Mouse (Mus musculus) spleen, adult 2 months (tissue): ENCODE results near the gene Igtp. TPM values are rescaled to one million over a fixed set of nuclear protein-coding genes. Genes with fewer than 3 reads are reported as not detected.

Experiments used
- DNase-seq, 2 experiments: peaks; one replicate each; pipeline versions ENCODE4 v3.0.0 to v3.0.0-alpha.2; 2012 to 2021; ENCODE audit warnings: low spot score in 2 of 2, low read depth in 1 of 2
- H3K27ac ChIP-seq: fragments of 200-500 bp; 2 replicates; pipeline ENCODE4 v1.5.1; 2012; ENCODE audit warnings: low read length, inconsistent platforms; ENCODE audit not compliant: insufficient read depth
- H3K27me3 ChIP-seq: fragments of 200-500 bp; 2 replicates; pipeline ENCODE4 v1.6.1; 2012; ENCODE audit warnings: mild to moderate bottlenecking, moderate library complexity, low read length, inconsistent platforms; ENCODE audit not compliant: control insufficient read depth, insufficient read depth
- H3K36me3 ChIP-seq: fragments of 200-500 bp; 2 replicates; pipeline ENCODE4 v1.6.1; 2012; ENCODE audit warnings: mild to moderate bottlenecking, low read length, inconsistent platforms; ENCODE audit not compliant: control insufficient read depth, insufficient read depth
- H3K4me1 ChIP-seq: fragments of 200-500 bp; 2 replicates; pipeline ENCODE4 v1.6.1; 2011; ENCODE audit warnings: inconsistent platforms; ENCODE audit not compliant: control insufficient read depth, insufficient read depth, insufficient read length
- H3K4me3 ChIP-seq: fragments of 200-500 bp; 2 replicates; pipeline ENCODE4 v1.5.1; 2011; ENCODE audit warnings: mild to moderate bottlenecking, inconsistent platforms; ENCODE audit not compliant: insufficient read depth, insufficient read length; ENCODE audit errors: extremely low read depth
- CTCF ChIP-seq: fragments of 200-500 bp; IDR thresholded peaks from 2 replicates; pipeline ENCODE4 v1.5.1; 2011; ENCODE audit warnings: mild to moderate bottlenecking, inconsistent platforms; ENCODE audit not compliant: insufficient read depth, insufficient read length, insufficient replicate concordance; ENCODE audit errors: extremely low read depth
- POLR2A ChIP-seq: fragments of 200-500 bp; IDR thresholded peaks from 2 replicates; pipeline ENCODE4 v1.6.1; 2011; ENCODE audit warnings: low read depth, low read length, inconsistent platforms
- WGBS: fragments of 180-500 bp; shearing (Covaris S2); methylation state at CpG from one replicate; pipeline ENCODE4 v1.1.7; 2018; 5-methylcytosine and 5-hydroxymethylcytosine counted together
- polyA plus RNA-seq: library from polyadenylated mRNA; depleted of rRNA; stranded (reverse); fragments of >200 nt; gene quantifications from 2 replicates; pipeline ENCODE4 v1.2.3, GENCODE M21; 2012

Gene Igtp
- polyA plus RNA-seq, 1 experiment, result 25.4 TPM

GRCm38 (mm10) chr11:58193860-58194520 lies 5.4 kb upstream of the Igtp start:
- TF ChIP-seq CTCF (no peak), POLR2A (no peak)
- Histone ChIP-seq H3K27me3 (no peaks in the 10 kb centered on the region), H3K27ac (peak overlapping the region; percentile 25; the same call in 1 of the 2 replicates), H3K36me3 (peaks cover 6% of the 10 kb centered on the region), H3K4me1 (peaks cover 3% of the 10 kb centered on the region; the same call in 1 of the 2 replicates), H3K4me3 (no peak overlapping the region)
- no peak for DNase-seq
- WGBS, result 78% methylated on average over 4 of the region's 4 CpGs

GRCm38 (mm10) chr11:58198663-58199062 lies 693 bp upstream of the Igtp start:
- TF ChIP-seq CTCF (no peak), POLR2A (no peak)
- Histone ChIP-seq H3K36me3 (peaks cover 5% of the 10 kb centered on the region; the same call in 1 of the 2 replicates), H3K4me3 (no peak overlapping the region), H3K27me3 (no peaks in the 10 kb centered on the region), H3K27ac (no peak overlapping the region), H3K4me1 (peaks cover 3% of the 10 kb centered on the region; the same call in 1 of the 2 replicates)
- DNase-seq, result no peak
- 88% methylated on average over 4 of the region's 4 CpGs for WGBS

GRCm38 (mm10) chr11:58200226-58200625 lies 870 bp downstream of the Igtp start:
- H3K27me3 ChIP-seq, result no peaks in the 10 kb centered on the region
- H3K36me3 ChIP-seq, result peaks cover 9% of the 10 kb centered on the region
- no peak for DNase-seq
- H3K4me3 ChIP-seq, result peak overlapping the region; percentile 49
- 35% methylated on average over 4 of the region's 4 CpGs for WGBS
- peak overlapping the region; percentile 41; the same call in 1 of the 2 replicates for H3K27ac ChIP-seq
- H3K4me1 ChIP-seq, result peaks cover 3% of the 10 kb centered on the region; the same call in 1 of the 2 replicates
- TF ChIP-seq POLR2A, result no peak
- no peak for TF ChIP-seq CTCF

GRCm38 (mm10) chr11:58201052-58201451 lies 1.7 kb downstream of the Igtp start:
- Histone ChIP-seq H3K4me1 (peaks cover 3% of the 10 kb centered on the region; the same call in 1 of the 2 replicates), H3K27me3 (no peaks in the 10 kb centered on the region), H3K36me3 (peaks cover 15% of the 10 kb centered on the region), H3K4me3 (peak overlapping the region; percentile 46), H3K27ac (peak overlapping the region; percentile 39)
- TF ChIP-seq POLR2A (no peak), CTCF (no peak)
- DNase-seq, result no peak
- 57% methylated on average over 12 of the region's 12 CpGs for WGBS

GRCm38 (mm10) chr11:58210321-58210886 lies 11.0 kb downstream of the Igtp start:
- no peak for TF ChIP-seq POLR2A
- Histone ChIP-seq H3K36me3 (peaks cover 15% of the 10 kb centered on the region), H3K27me3 (no peaks in the 10 kb centered on the region), H3K27ac (0 out of 2 replicates have a peak overlapping the region, but pooled peaks have one; percentile 49), H3K4me3 (no peak overlapping the region), H3K4me1 (peaks cover 19% of the 10 kb centered on the region; the same call in 1 of the 2 replicates)
- DNase-seq, result no peak
- 43% methylated on average over 1 of the region's 1 CpGs for WGBS

GRCm38 (mm10) chr11:58211062-58211681 lies 11.8 kb downstream of the Igtp start:
- Histone ChIP-seq H3K36me3 (peaks cover 8% of the 10 kb centered on the region), H3K27me3 (no peaks in the 10 kb centered on the region), H3K27ac (peak overlapping the region; percentile 49; the same call in 1 of the 2 replicates), H3K4me3 (no peak overlapping the region), H3K4me1 (peaks cover 19% of the 10 kb centered on the region; the same call in 1 of the 2 replicates)
- TF ChIP-seq CTCF (no peak), POLR2A (no peak)
- WGBS, result 22% methylated on average over 9 of the region's 9 CpGs
- DNase-seq, result no peak
